Mouse (Mus musculus): ENCODE results near the gene H6pd. TPM values are rescaled to one million over a fixed set of nuclear protein-coding genes. Genes with fewer than 3 reads are reported as not detected.

H6pd gene
- polyA plus RNA-seq, 1 experiment = 13.7 TPM

GRCm38 (mm10) chr4:149966963-149967362 lies 41.9 kb downstream of the H6pd start:
- Histone ChIP-seq H3K4me3 (ENCODE audit: low read depth, low read length) (no peak overlapping the region), H3K9ac (ENCODE audit: low read depth, poor library complexity, severe bottlenecking) (no peak overlapping the region), H3K4me1 (ENCODE audit: control insufficient read depth, insufficient read depth, low read length) (no peaks in the 10 kb centered on the region), H3K36me3 (ENCODE audit: control insufficient read depth, insufficient read depth, low read length, poor library complexity, severe bottlenecking) (no peaks in the 10 kb centered on the region), H3K9me3 (replicated peaks; ENCODE audit: control insufficient read depth, insufficient read depth, low read length, poor library complexity, severe bottlenecking) (no peaks in the 10 kb centered on the region), H3K27ac (ENCODE audit: insufficient read depth, low read length) (no peak overlapping the region), H3K27me3 (ENCODE audit: control insufficient read depth, insufficient read depth, low read length, poor library complexity, severe bottlenecking) (no peaks in the 10 kb centered on the region)
- no peak for TF ChIP-seq POLR2A (IDR thresholded peaks at IDR 0.05; ENCODE audit: insufficient read depth, low read length)
- no peak for TF ChIP-seq EP300 (IDR thresholded peaks at IDR 0.05; ENCODE audit: insufficient read depth, low read depth, low read length)
- no peak for TF ChIP-seq CTCF (IDR thresholded peaks at IDR 0.05; ENCODE audit: low read depth, low read length)

DNA sequence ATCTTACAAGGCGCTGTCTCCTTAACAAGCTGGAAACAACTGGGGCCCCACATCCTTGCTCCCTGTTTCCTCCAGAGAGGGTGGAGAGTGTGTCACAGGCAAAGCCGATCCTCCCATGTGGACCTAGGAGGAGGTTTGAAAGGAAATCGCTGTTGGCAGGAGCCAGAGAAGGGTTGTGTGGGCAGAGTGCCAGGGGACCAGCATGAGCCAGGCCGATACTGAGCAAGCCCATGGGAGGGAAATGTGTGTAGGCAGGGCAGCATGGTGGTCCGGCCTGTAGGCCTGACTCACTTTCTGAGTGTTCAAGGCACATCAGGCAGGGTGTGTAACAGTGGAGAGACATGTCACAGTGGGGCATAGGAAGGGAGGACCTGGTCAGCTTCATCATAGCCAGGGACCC lies 42.6 kb downstream of the H6pd start:
- no peak overlapping the region for H3K9ac ChIP-seq (ENCODE audit: low read depth, poor library complexity, severe bottlenecking)
- H3K4me3 ChIP-seq (ENCODE audit: low read depth, low read length) = no peak overlapping the region
- H3K27ac ChIP-seq (ENCODE audit: insufficient read depth, low read length) = no peak overlapping the region
- H3K9me3 ChIP-seq (replicated peaks; ENCODE audit: control insufficient read depth, insufficient read depth, low read length, poor library complexity, severe bottlenecking) = no peaks in the 10 kb centered on the region
- H3K27me3 ChIP-seq (ENCODE audit: control insufficient read depth, insufficient read depth, low read length, poor library complexity, severe bottlenecking) = no peaks in the 10 kb centered on the region
- no peak for TF ChIP-seq POLR2A (IDR thresholded peaks at IDR 0.05; ENCODE audit: insufficient read depth, low read length)
- TF ChIP-seq CTCF (IDR thresholded peaks at IDR 0.05; ENCODE audit: low read depth, low read length) = no peak
- no peak for TF ChIP-seq EP300 (IDR thresholded peaks at IDR 0.05; ENCODE audit: insufficient read depth, low read depth, low read length)
- H3K36me3 ChIP-seq (ENCODE audit: control insufficient read depth, insufficient read depth, low read length, poor library complexity, severe bottlenecking) = no peaks in the 10 kb centered on the region
- no peaks in the 10 kb centered on the region for H3K4me1 ChIP-seq (ENCODE audit: control insufficient read depth, insufficient read depth, low read length)

GRCm38 (mm10) chr4:149965672-149966071 lies 43.2 kb downstream of the H6pd start:
- no peak overlapping the region for H3K9ac ChIP-seq (ENCODE audit: low read depth, poor library complexity, severe bottlenecking)
- H3K9me3 ChIP-seq (replicated peaks; ENCODE audit: control insufficient read depth, insufficient read depth, low read length, poor library complexity, severe bottlenecking) = no peaks in the 10 kb centered on the region
- TF ChIP-seq EP300 (IDR thresholded peaks at IDR 0.05; ENCODE audit: insufficient read depth, low read depth, low read length) (no peak), POLR2A (IDR thresholded peaks at IDR 0.05; ENCODE audit: insufficient read depth, low read length) (no peak), CTCF (IDR thresholded peaks at IDR 0.05; ENCODE audit: low read depth, low read length) (no peak)
- H3K27me3 ChIP-seq (ENCODE audit: control insufficient read depth, insufficient read depth, low read length, poor library complexity, severe bottlenecking) = no peaks in the 10 kb centered on the region
- H3K4me3 ChIP-seq (ENCODE audit: low read depth, low read length) = no peak overlapping the region
- H3K4me1 ChIP-seq (ENCODE audit: control insufficient read depth, insufficient read depth, low read length) = no peaks in the 10 kb centered on the region
- H3K36me3 ChIP-seq (ENCODE audit: control insufficient read depth, insufficient read depth, low read length, poor library complexity, severe bottlenecking) = no peaks in the 10 kb centered on the region
- no peak overlapping the region for H3K27ac ChIP-seq (ENCODE audit: insufficient read depth, low read length)

DNA sequence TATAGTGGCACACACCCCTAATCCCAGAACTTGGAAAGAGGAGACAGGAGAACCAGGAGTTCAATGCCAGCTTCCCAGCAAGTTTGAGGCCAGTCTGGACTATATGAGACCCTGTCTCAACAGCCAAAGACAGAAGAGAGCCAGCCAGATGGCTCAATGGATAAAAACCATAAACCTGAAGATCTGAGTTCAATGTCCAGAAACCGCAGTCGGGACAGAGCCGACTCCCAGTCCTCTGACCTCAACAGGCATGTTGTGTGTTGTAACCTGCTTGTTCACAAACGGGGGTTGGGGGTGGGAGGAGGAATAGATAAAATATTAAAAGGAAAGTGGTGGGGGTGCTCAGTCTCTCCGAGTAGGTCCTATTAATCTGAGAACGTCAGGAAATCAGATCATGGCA lies 43.6 kb downstream of the H6pd start:
- no peak overlapping the region for H3K4me3 ChIP-seq (ENCODE audit: low read depth, low read length)
- H3K9ac ChIP-seq (ENCODE audit: low read depth, poor library complexity, severe bottlenecking) = no peak overlapping the region

GRCm38 (mm10) chr4:149964770-149965169 lies 44.1 kb downstream of the H6pd start:
- Histone ChIP-seq H3K27ac (ENCODE audit: insufficient read depth, low read length) (no peak overlapping the region), H3K36me3 (ENCODE audit: control insufficient read depth, insufficient read depth, low read length, poor library complexity, severe bottlenecking) (no peaks in the 10 kb centered on the region), H3K4me1 (ENCODE audit: control insufficient read depth, insufficient read depth, low read length) (no peaks in the 10 kb centered on the region), H3K27me3 (ENCODE audit: control insufficient read depth, insufficient read depth, low read length, poor library complexity, severe bottlenecking) (no peaks in the 10 kb centered on the region), H3K9ac (ENCODE audit: low read depth, poor library complexity, severe bottlenecking) (no peak overlapping the region), H3K4me3 (ENCODE audit: low read depth, low read length) (no peak overlapping the region), H3K9me3 (replicated peaks; ENCODE audit: control insufficient read depth, insufficient read depth, low read length, poor library complexity, severe bottlenecking) (no peaks in the 10 kb centered on the region)
- TF ChIP-seq CTCF (IDR thresholded peaks at IDR 0.05; ENCODE audit: low read depth, low read length) (no peak), POLR2A (IDR thresholded peaks at IDR 0.05; ENCODE audit: insufficient read depth, low read length) (no peak), EP300 (IDR thresholded peaks at IDR 0.05; ENCODE audit: insufficient read depth, low read depth, low read length) (no peak)

More for the DNA sequence above, 43.6 kb downstream of the H6pd start:
- H3K9me3 ChIP-seq (replicated peaks; ENCODE audit: control insufficient read depth, insufficient read depth, low read length, poor library complexity, severe bottlenecking) = no peaks in the 10 kb centered on the region
- H3K27ac ChIP-seq (ENCODE audit: insufficient read depth, low read length) = no peak overlapping the region
- H3K27me3 ChIP-seq (ENCODE audit: control insufficient read depth, insufficient read depth, low read length, poor library complexity, severe bottlenecking) = no peaks in the 10 kb centered on the region
- H3K36me3 ChIP-seq (ENCODE audit: control insufficient read depth, insufficient read depth, low read length, poor library complexity, severe bottlenecking) = no peaks in the 10 kb centered on the region
- TF ChIP-seq EP300 (IDR thresholded peaks at IDR 0.05; ENCODE audit: insufficient read depth, low read depth, low read length) (no peak), POLR2A (IDR thresholded peaks at IDR 0.05; ENCODE audit: insufficient read depth, low read length) (no peak), CTCF (IDR thresholded peaks at IDR 0.05; ENCODE audit: low read depth, low read length) (no peak)
- no peaks in the 10 kb centered on the region for H3K4me1 ChIP-seq (ENCODE audit: control insufficient read depth, insufficient read depth, low read length)

DNA sequence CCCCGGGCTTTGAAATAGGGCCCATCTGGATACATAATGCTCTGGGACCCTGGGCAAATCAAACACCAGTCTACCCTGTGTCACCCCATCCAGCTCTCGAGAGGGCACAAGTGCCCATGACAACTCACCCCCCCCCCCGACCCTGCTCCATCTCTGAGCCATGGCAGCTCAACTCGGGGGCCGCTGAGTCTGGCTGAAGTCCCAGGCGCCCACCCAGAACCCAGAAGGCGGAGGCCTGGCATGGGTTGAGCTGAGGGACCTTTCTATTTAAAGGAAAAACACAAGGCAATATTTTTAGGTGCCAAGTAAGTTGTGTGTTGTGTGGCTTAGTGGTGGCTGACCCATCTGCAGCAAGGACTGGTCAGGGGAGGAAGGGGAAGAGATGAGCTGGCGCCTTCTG lies 44.5 kb downstream of the H6pd start:
- Histone ChIP-seq H3K9ac (ENCODE audit: low read depth, poor library complexity, severe bottlenecking) (no peak overlapping the region), H3K4me1 (ENCODE audit: control insufficient read depth, insufficient read depth, low read length) (no peaks in the 10 kb centered on the region), H3K27ac (ENCODE audit: insufficient read depth, low read length) (no peak overlapping the region), H3K27me3 (ENCODE audit: control insufficient read depth, insufficient read depth, low read length, poor library complexity, severe bottlenecking) (no peaks in the 10 kb centered on the region), H3K36me3 (ENCODE audit: control insufficient read depth, insufficient read depth, low read length, poor library complexity, severe bottlenecking) (no peaks in the 10 kb centered on the region), H3K4me3 (ENCODE audit: low read depth, low read length) (no peak overlapping the region), H3K9me3 (replicated peaks; ENCODE audit: control insufficient read depth, insufficient read depth, low read length, poor library complexity, severe bottlenecking) (no peaks in the 10 kb centered on the region)
- TF ChIP-seq EP300 (IDR thresholded peaks at IDR 0.05; ENCODE audit: insufficient read depth, low read depth, low read length) = no peak
- TF ChIP-seq POLR2A (IDR thresholded peaks at IDR 0.05; ENCODE audit: insufficient read depth, low read length) = no peak

Measured in ES-Bruce4 (cell line).